Comparison of ENCODE assay signal across 13 mouse cellular contexts in the genomic region with DNA sequence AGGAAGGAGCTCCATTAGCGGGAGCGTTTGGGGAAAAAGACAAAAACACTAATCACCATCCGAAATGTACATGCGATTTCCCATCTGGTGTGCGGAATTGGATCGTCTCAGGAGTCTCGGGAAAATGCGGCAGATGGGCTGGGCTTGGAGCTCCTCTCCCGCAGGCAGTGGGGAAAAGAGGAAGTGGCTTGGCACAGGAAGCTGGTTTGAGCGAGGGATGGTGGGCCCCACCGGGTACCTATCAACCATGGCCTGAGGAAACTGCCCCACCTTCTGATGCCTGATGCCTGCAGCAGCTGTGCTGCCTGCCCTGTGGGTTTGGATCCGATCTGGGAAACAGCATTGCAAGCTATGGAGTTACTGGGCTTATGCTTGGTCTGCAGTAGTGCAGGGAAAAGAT. TPM values are rescaled to one million over a fixed set of nuclear protein-coding genes. Genes with fewer than 3 reads are reported as not detected.
DNase-seq lines count a peak whose midpoint lies in the region; ATAC-seq lines count a peak whose summit lies in the region.
"Had no signal": no experiment of that assay in that cellular context is flagged by ENCODE, and none has a peak within 500 bp of the region (broad histone marks: within the 10 kb centered on the region; RNA-seq: fewer than 3 reads in every experiment).

No protein-coding gene starts in this region.

- no peaks in the 10 kb centered on the region for H3K36me3 ChIP-seq in forebrain, embryonic 14.5 days (ENCODE audit: control insufficient read depth, insufficient read depth, low read length)
- no peaks in the 10 kb centered on the region for H3K36me3 ChIP-seq in forebrain, embryonic 10.5 days (replicated peaks)
- H3K36me3 ChIP-seq in neural tube, embryonic 15.5 days = no peaks in the 10 kb centered on the region
- H3K36me3 ChIP-seq: heart, embryonic 10.5 days; liver, embryonic 15.5 days had no signal

- no peak overlapping the region for H3K4me2 ChIP-seq in forebrain, embryonic 14.5 days (ENCODE audit: low read length)
- peak overlapping the region; percentile 26 for H3K4me2 ChIP-seq in neural tube, embryonic 15.5 days
- H3K4me2 ChIP-seq: liver, embryonic 15.5 days had no signal

- ATAC-seq in forebrain, embryonic 14.5 days = peak; percentile 66
- ATAC-seq in neural tube, embryonic 15.5 days (ENCODE audit: low FRiP score) = no peak
- ATAC-seq: inflammation-experienced regulatory T-cells, adult 6 months had no signal

- H3K9ac ChIP-seq in forebrain, embryonic 14.5 days (ENCODE audit: low read length) = no peak overlapping the region
- H3K9ac ChIP-seq in neural tube, embryonic 15.5 days (replicated peaks) = no peak overlapping the region
- H3K9ac ChIP-seq: liver, embryonic 15.5 days had no signal

- peaks cover 21% of the 10 kb centered on the region for H3K27me3 ChIP-seq in forebrain, embryonic 14.5 days (replicated peaks; ENCODE audit: control insufficient read depth, insufficient read depth, low read length)
- H3K27me3 ChIP-seq in forebrain, embryonic 10.5 days (ENCODE audit: poor library complexity, severe bottlenecking) = peaks cover 81% of the 10 kb centered on the region
- H3K27me3 ChIP-seq in neural tube, embryonic 15.5 days (replicated peaks) = peaks cover 35% of the 10 kb centered on the region

- WGBS in forebrain, embryonic 14.5 days = 27% methylated on average over 12 of the region's 12 CpGs
- WGBS in forebrain, embryonic 10.5 days = 56% methylated on average over 12 of the region's 12 CpGs
- WGBS in neural tube, embryonic 15.5 days = 21% methylated on average over 12 of the region's 12 CpGs

- H3K4me3 ChIP-seq in forebrain, embryonic 14.5 days (ENCODE audit: low read depth, low read length) = no peak overlapping the region
- no peak overlapping the region for H3K4me3 ChIP-seq in forebrain, embryonic 10.5 days
- H3K4me3 ChIP-seq in neural tube, embryonic 15.5 days (replicated peaks) = no peak overlapping the region
- H3K4me3 ChIP-seq: heart, embryonic 10.5 days; liver, embryonic 15.5 days had no signal

- DNase-seq in forebrain, embryonic 14.5 days (ENCODE audit: low spot score) = peak; percentile 89
- no peak for DNase-seq in forebrain, embryonic 10.5 days (ENCODE audit: extremely low spot score, low spot score)
- DNase-seq in brain, adult 2 months (ENCODE audit: low read depth, low spot score) = peak; percentile 76
- DNase-seq in layer of hippocampus, adult 11-12 months (ENCODE audit: low spot score) = peak; percentile 58
- DNase-seq in embryo, embryonic 11 days = no peak
- DNase-seq in adrenal gland, adult 18-20 months (ENCODE audit: low spot score in 2 of 2) = no peak
- no peak for DNase-seq in ovary, postnatal 10 days (ENCODE audit: low spot score)

- H3K9me3 ChIP-seq in forebrain, embryonic 14.5 days (replicated peaks; ENCODE audit: control insufficient read depth, low read length) = no peaks in the 10 kb centered on the region
- H3K9me3 ChIP-seq in forebrain, embryonic 10.5 days = no peaks in the 10 kb centered on the region
- H3K9me3 ChIP-seq in neural tube, embryonic 15.5 days (replicated peaks) = no peaks in the 10 kb centered on the region
- H3K9me3 ChIP-seq: heart, embryonic 10.5 days; liver, embryonic 15.5 days had no signal

- H3K4me1 ChIP-seq in forebrain, embryonic 14.5 days (ENCODE audit: control insufficient read depth, insufficient read depth, low read length) = peaks cover 8% of the 10 kb centered on the region
- H3K4me1 ChIP-seq in forebrain, embryonic 10.5 days = peaks cover 28% of the 10 kb centered on the region
- H3K4me1 ChIP-seq in neural tube, embryonic 15.5 days = peaks cover 18% of the 10 kb centered on the region
- H3K4me1 ChIP-seq: heart, embryonic 10.5 days; liver, embryonic 15.5 days had no signal

- peak overlapping the region; percentile 71; the same call in 1 of the 2 replicates for H3K27ac ChIP-seq in forebrain, embryonic 14.5 days (ENCODE audit: low read depth, low read length)
- no peak overlapping the region for H3K27ac ChIP-seq in forebrain, embryonic 10.5 days
- H3K27ac ChIP-seq in neural tube, embryonic 15.5 days (replicated peaks) = peak overlapping the region; percentile 48
- H3K27ac ChIP-seq: heart, embryonic 10.5 days; liver, embryonic 15.5 days had no signal

RNA-seq across cellular contexts. Expression of a gene that starts 12.4 kb away (rescaled TPM):
- 4.3 and 5.7 TPM in 2 replicates for polyA plus RNA-seq in forebrain, embryonic 14.5 days (2014; fragmentation: Nextera tagmentation; extraction: Ambion mirVana)
- polyA plus RNA-seq in forebrain, embryonic 10.5 days (2016; fragmentation: Nextera tagmentation; extraction: Ambion mirVana) = 0.20 and 0.42 TPM in 2 replicates
- polyA plus RNA-seq in neural tube, embryonic 15.5 days (2015; fragmentation: Nextera tagmentation; extraction: Ambion mirVana) = 4.0 and 4.4 TPM in 2 replicates
- total RNA-seq in adrenal gland, adult 18-20 months (2021) = under 1 TPM; 0.46 to 0.48 TPM
- total RNA-seq: megakaryocyte progenitor cell, adult 5-6 weeks; neutrophil, adult 5-6 weeks had no signal
- polyA plus RNA-seq: inflammation-experienced regulatory T-cells, adult 6 months; liver, embryonic 15.5 days had no signal

Comparison
In these comparisons a context has a peak if more than half of its experiments do, and no peak if none do; other contexts are left out.
1. DNase-seq: peak in forebrain, embryonic 14.5 days (single experiment), brain, adult 2 months (single experiment) and layer of hippocampus, adult 11-12 months (single experiment); none in forebrain, embryonic 10.5 days (single experiment), embryo, embryonic 11 days (single experiment), adrenal gland, adult 18-20 months (0 of 2) and ovary, postnatal 10 days (single experiment).